Mouse (Mus musculus) C2C12 (cell line): ENCODE measurements around the gene Gm21992. TPM values are rescaled to one million over a fixed set of nuclear protein-coding genes. Genes with fewer than 3 reads are reported as not detected.
A peak's percentile ranks its signal among the peaks of the same experiment; 100 is the strongest.

Experiments used
- H3K27me3 ChIP-seq: one replicate; pipeline ENCODE4 v1.6.1; 2011; ENCODE audit not compliant: control insufficient read depth, insufficient read depth, insufficient read length
- H3K36me3 ChIP-seq: one replicate; pipeline ENCODE4 v1.6.1; 2011; ENCODE audit not compliant: control insufficient read depth, insufficient read depth
- H3K4me3 ChIP-seq: one replicate; pipeline ENCODE4 v1.5.1; 2011; ENCODE audit warnings: mild to moderate bottlenecking, control low read depth; ENCODE audit not compliant: poor library complexity, insufficient read depth, severe bottlenecking
- H3K79me2 ChIP-seq: one replicate; pipeline ENCODE4 v1.6.1; 2011; ENCODE audit not compliant: control insufficient read depth, insufficient read depth
- H3K79me3 ChIP-seq: one replicate; pipeline ENCODE4 v1.6.1; 2011; ENCODE audit warnings: low read depth, control low read depth
- H3ac ChIP-seq: one replicate; pipeline ENCODE3; 2011; ENCODE audit warnings: low read depth; ENCODE audit not compliant: control insufficient read depth, insufficient read length
- CEBPB ChIP-seq: IDR thresholded peaks from one replicate; pipeline ENCODE4 v1.6.1; 2011; ENCODE audit warnings: low read depth, mild to moderate bottlenecking, control low read depth, moderate library complexity
- CTCF ChIP-seq: IDR thresholded peaks from one replicate; pipeline ENCODE4 v1.5.1; 2011; ENCODE audit not compliant: control insufficient read depth, insufficient read depth, insufficient read length
- FOSL1 ChIP-seq: IDR thresholded peaks from one replicate; pipeline ENCODE4 v1.8.0; 2011; ENCODE audit warnings: mild to moderate bottlenecking, low read length; ENCODE audit not compliant: poor library complexity, insufficient read depth, severe bottlenecking
- MAX ChIP-seq: IDR thresholded peaks from one replicate; pipeline ENCODE4 v1.6.1; 2011; ENCODE audit warnings: mild to moderate bottlenecking, control low read depth
- MYOD1 ChIP-seq: IDR thresholded peaks from one replicate; pipeline ENCODE4 v1.6.1; 2011; ENCODE audit warnings: low read depth; ENCODE audit not compliant: control insufficient read depth, insufficient read length
- MYOG ChIP-seq: IDR thresholded peaks from one replicate; pipeline ENCODE4 v1.6.1; 2011; ENCODE audit not compliant: control insufficient read depth, insufficient read length; ENCODE audit errors: extremely low read depth
- USF1 ChIP-seq: IDR thresholded peaks from one replicate; pipeline ENCODE4 v1.6.1; 2011; ENCODE audit warnings: low read depth, mild to moderate bottlenecking, control low read depth, moderate library complexity
- long read RNA-seq, 2 experiments: library from polyadenylated mRNA; unstranded; transcript quantifications; one replicate each; pipeline ENCODE4 v2.0.0; 2019 to 2020
- polyA plus RNA-seq: library from polyadenylated mRNA; unstranded; fragments of >200 nt; fragmentation: generic; extraction: Trizol; gene quantifications from one replicate; pipeline ENCODE4 v1.2.1, GENCODE M21; 2012; ENCODE audit warnings: missing spikeins

The Gm21992 gene
- polyA plus RNA-seq = 14.3 TPM
- long read RNA-seq, experiment 1, partial matches to known transcripts = 0 of 3 reads
- long read RNA-seq, experiment 1, other reads (novel, unspliced or antisense) = 3 of 3 reads
- long read RNA-seq, experiment 2, partial matches to known transcripts = 1 of 14 reads
- long read RNA-seq, experiment 2, other reads (novel, unspliced or antisense) = 13 of 14 reads

GRCm38 (mm10) chr19:4811063-4811908 lies at the start of gene Gm21992, which contains the start of gene Rbm14:
TSS of gene Gm21992 (minus strand) at chr19:4811612.
TSS of gene Rbm14 (minus strand) at chr19:4811634.
- TF ChIP-seq CEBPB = no peak
- no peak for TF ChIP-seq MYOD1
- TF ChIP-seq MAX = peak; percentile 40
- H3K4me3 ChIP-seq = peak within 1 kb of the TSS; percentile 74
- peaks cover 50% of the 10 kb centered on the region for H3K79me3 ChIP-seq
- no peaks in the 10 kb centered on the region for H3K27me3 ChIP-seq
- peaks cover 60% of the 10 kb centered on the region for H3K79me2 ChIP-seq
- H3K36me3 ChIP-seq = peaks cover 10% of the 10 kb centered on the region
- H3ac ChIP-seq = peak within 1 kb of the TSS; percentile 84

- no peak overlapping the region for H3K4me3 ChIP-seq
- no peak for TF ChIP-seq MYOD1
- TF ChIP-seq CEBPB = no peak
- TF ChIP-seq CTCF = no peak
Observed at GRCm38 (mm10) chr19:4859081-4859480, 47.7 kb upstream of the Gm21992 start.

GRCm38 (mm10) chr19:4855951-4856350 lies 44.5 kb upstream of the Gm21992 start:
- Histone ChIP-seq H3K4me3 (no peak overlapping the region), H3K36me3 (no peaks in the 10 kb centered on the region), H3K79me2 (no peaks in the 10 kb centered on the region), H3ac (no peak overlapping the region), H3K79me3 (no peaks in the 10 kb centered on the region), H3K27me3 (peaks cover 27% of the 10 kb centered on the region)
- TF ChIP-seq USF1 = no peak
- TF ChIP-seq MAX = no peak
- TF ChIP-seq MYOD1 = no peak
- no peak for TF ChIP-seq MYOG
- TF ChIP-seq FOSL1 = no peak
- TF ChIP-seq CEBPB = no peak
- no peak for TF ChIP-seq CTCF

More at GRCm38 (mm10) chr19:4859081-4859480, 47.7 kb upstream of the Gm21992 start:
- Histone ChIP-seq H3K27me3 (peaks cover 22% of the 10 kb centered on the region), H3K79me3 (no peaks in the 10 kb centered on the region), H3K79me2 (no peaks in the 10 kb centered on the region), H3K36me3 (no peaks in the 10 kb centered on the region), H3ac (no peak overlapping the region)

- Histone ChIP-seq H3K4me3 (no peak overlapping the region), H3K36me3 (no peaks in the 10 kb centered on the region), H3K79me3 (no peaks in the 10 kb centered on the region), H3K79me2 (no peaks in the 10 kb centered on the region), H3ac (peak overlapping the region; percentile 38), H3K27me3 (peaks cover 32% of the 10 kb centered on the region)
- TF ChIP-seq CTCF (no peak), USF1 (no peak), MYOD1 (no peak), MAX (no peak), MYOG (no peak), FOSL1 (no peak), CEBPB (no peak)
Observed at GRCm38 (mm10) chr19:4855470-4855820, 44.0 kb upstream of the Gm21992 start.

GRCm38 (mm10) chr19:4854552-4855469 lies 43.4 kb upstream of the Gm21992 start, which contains the start of gene Ctsf:
TSS of gene Ctsf (plus strand) at chr19:4855130.
- peaks cover 34% of the 10 kb centered on the region for H3K27me3 ChIP-seq
- no peaks in the 10 kb centered on the region for H3K36me3 ChIP-seq
- H3K79me3 ChIP-seq = no peaks in the 10 kb centered on the region
- peak within 1 kb of the TSS; percentile 38 for H3ac ChIP-seq
- no peak for TF ChIP-seq CTCF
- no peak for TF ChIP-seq MYOG
- no peak for TF ChIP-seq MYOD1
- no peak for TF ChIP-seq CEBPB
- TF ChIP-seq USF1 = no peak
- TF ChIP-seq MAX = no peak
- H3K79me2 ChIP-seq = no peaks in the 10 kb centered on the region
- no peak within 1 kb of the TSS for H3K4me3 ChIP-seq

- no peak overlapping the region for H3K4me3 ChIP-seq
- peaks cover 37% of the 10 kb centered on the region for H3K27me3 ChIP-seq
- H3K36me3 ChIP-seq = no peaks in the 10 kb centered on the region
- no peaks in the 10 kb centered on the region for H3K79me3 ChIP-seq
- no peak for TF ChIP-seq CTCF
- no peak for TF ChIP-seq USF1
- no peak for TF ChIP-seq FOSL1
- TF ChIP-seq MYOD1 = no peak
- TF ChIP-seq MYOG = no peak
- TF ChIP-seq MAX = no peak
- TF ChIP-seq CEBPB = no peak
- no peak overlapping the region for H3ac ChIP-seq
- H3K79me2 ChIP-seq = no peaks in the 10 kb centered on the region
Observed at GRCm38 (mm10) chr19:4850281-4850680, 38.9 kb upstream of the Gm21992 start.
